Mouse (Mus musculus): ENCODE measurements at regions not wholly inside any gene's neighbourhood (a gene's known extent, or its start where the extent isn't known, plus 50 kb on each side); places are given as distances from the start of the nearest gene placed in this dataset.

GRCm38 (mm10) chr14:54185265-54185830 lies 68.6 kb downstream of the Dad1 start:
- 37% methylated on average over 6 of the region's 6 CpGs for WGBS
- peaks cover 26% of the 10 kb centered on the region for H3K4me1 ChIP-seq (ENCODE audit: control insufficient read depth, insufficient read depth, low read length)
- no peak overlapping the region for H3K4me3 ChIP-seq (replicated peaks; ENCODE audit: extremely low read depth, low read depth, low read length)
- no peak for DNase-seq
- no peak for TF ChIP-seq CTCF (IDR thresholded peaks at IDR 0.05; ENCODE audit: insufficient read depth, low read length)
- TF ChIP-seq POLR2A (IDR thresholded peaks at IDR 0.05; ENCODE audit: borderline replicate concordance, extremely low read depth, low read depth, low read length), result no peak

GRCm38 (mm10) chr14:54183873-54184272 lies 70.0 kb downstream of the Dad1 start:
- peaks cover 15% of the 10 kb centered on the region for H3K4me1 ChIP-seq (ENCODE audit: control insufficient read depth, insufficient read depth, low read length)
- WGBS, result 74% methylated on average over 3 of the region's 3 CpGs
- no peak for DNase-seq
- TF ChIP-seq CTCF (IDR thresholded peaks at IDR 0.05; ENCODE audit: insufficient read depth, low read length) (no peak), POLR2A (IDR thresholded peaks at IDR 0.05; ENCODE audit: borderline replicate concordance, extremely low read depth, low read depth, low read length) (no peak)
- no peak overlapping the region for H3K4me3 ChIP-seq (replicated peaks; ENCODE audit: extremely low read depth, low read depth, low read length)

GRCm38 (mm10) chr14:54182838-54183237 lies 71.1 kb downstream of the Dad1 start:
- no peak for DNase-seq
- TF ChIP-seq POLR2A (IDR thresholded peaks at IDR 0.05; ENCODE audit: borderline replicate concordance, extremely low read depth, low read depth, low read length) (no peak), CTCF (IDR thresholded peaks at IDR 0.05; ENCODE audit: insufficient read depth, low read length) (no peak)
- no peak overlapping the region for H3K4me3 ChIP-seq (replicated peaks; ENCODE audit: extremely low read depth, low read depth, low read length)
- peaks cover 15% of the 10 kb centered on the region for H3K4me1 ChIP-seq (ENCODE audit: control insufficient read depth, insufficient read depth, low read length)
- WGBS, result 84% methylated on average over 10 of the region's 10 CpGs

GRCm38 (mm10) chr14:54181306-54181705 lies 72.6 kb downstream of the Dad1 start:
- H3K4me3 ChIP-seq (replicated peaks; ENCODE audit: extremely low read depth, low read depth, low read length), result no peak overlapping the region
- TF ChIP-seq POLR2A (IDR thresholded peaks at IDR 0.05; ENCODE audit: borderline replicate concordance, extremely low read depth, low read depth, low read length), result no peak
- TF ChIP-seq CTCF (IDR thresholded peaks at IDR 0.05; ENCODE audit: insufficient read depth, low read length), result no peak
- DNase-seq, result no peak
- 52% methylated on average over 3 of the region's 3 CpGs for WGBS
- peaks cover 15% of the 10 kb centered on the region for H3K4me1 ChIP-seq (ENCODE audit: control insufficient read depth, insufficient read depth, low read length)

- WGBS, result 58% methylated on average over 3 of the region's 3 CpGs
- no peak for DNase-seq
- no peak for TF ChIP-seq POLR2A (IDR thresholded peaks at IDR 0.05; ENCODE audit: borderline replicate concordance, extremely low read depth, low read depth, low read length)
- no peak for TF ChIP-seq CTCF (IDR thresholded peaks at IDR 0.05; ENCODE audit: insufficient read depth, low read length)
- Histone ChIP-seq H3K4me1 (ENCODE audit: control insufficient read depth, insufficient read depth, low read length) (peaks cover 11% of the 10 kb centered on the region), H3K4me3 (replicated peaks; ENCODE audit: extremely low read depth, low read depth, low read length) (no peak overlapping the region)
Observed at GRCm38 (mm10) chr14:54180754-54181153, 73.2 kb downstream of the Dad1 start.

GRCm38 (mm10) chr14:54180271-54180670 lies 73.6 kb downstream of the Dad1 start:
- TF ChIP-seq POLR2A (IDR thresholded peaks at IDR 0.05; ENCODE audit: borderline replicate concordance, extremely low read depth, low read depth, low read length), result no peak
- TF ChIP-seq CTCF (IDR thresholded peaks at IDR 0.05; ENCODE audit: insufficient read depth, low read length), result no peak
- no peak overlapping the region for H3K4me3 ChIP-seq (replicated peaks; ENCODE audit: extremely low read depth, low read depth, low read length)
- H3K4me1 ChIP-seq (ENCODE audit: control insufficient read depth, insufficient read depth, low read length), result peaks cover 7% of the 10 kb centered on the region
- no peak for DNase-seq
- 63% methylated on average over 3 of the region's 3 CpGs for WGBS

- 85% methylated on average over 3 of the region's 3 CpGs for WGBS
- peaks cover 3% of the 10 kb centered on the region; the same call in 1 of the 2 replicates for H3K4me1 ChIP-seq (ENCODE audit: control insufficient read depth, insufficient read depth, low read length)
Observed at GRCm38 (mm10) chr14:54178856-54179255, 75.0 kb downstream of the Dad1 start.

GRCm38 (mm10) chr14:54176469-54176868 lies 77.4 kb downstream of the Dad1 start:
- DNase-seq, result no peak
- whole genome bisulfite sequencing, result 59% methylated on average over 14 of the region's 14 CpGs
- no peak for TF ChIP-seq CTCF (IDR thresholded peaks at IDR 0.05; ENCODE audit: insufficient read depth, low read length)
- no peak for TF ChIP-seq POLR2A (IDR thresholded peaks at IDR 0.05; ENCODE audit: borderline replicate concordance, extremely low read depth, low read depth, low read length)
- peaks cover 3% of the 10 kb centered on the region; the same call in 1 of the 2 replicates for H3K4me1 ChIP-seq (ENCODE audit: control insufficient read depth, insufficient read depth, low read length)
- H3K4me3 ChIP-seq (replicated peaks; ENCODE audit: extremely low read depth, low read depth, low read length), result no peak overlapping the region

More at GRCm38 (mm10) chr14:54178856-54179255, 75.0 kb downstream of the Dad1 start:
- TF ChIP-seq POLR2A (IDR thresholded peaks at IDR 0.05; ENCODE audit: borderline replicate concordance, extremely low read depth, low read depth, low read length) (no peak), CTCF (IDR thresholded peaks at IDR 0.05; ENCODE audit: insufficient read depth, low read length) (no peak)
- no peak for DNase-seq
- no peak overlapping the region for H3K4me3 ChIP-seq (replicated peaks; ENCODE audit: extremely low read depth, low read depth, low read length)

- DNase-seq, result no peak
- Histone ChIP-seq H3K4me1 (ENCODE audit: control insufficient read depth, insufficient read depth, low read length) (no peaks in the 10 kb centered on the region), H3K4me3 (replicated peaks; ENCODE audit: extremely low read depth, low read depth, low read length) (no peak overlapping the region)
- TF ChIP-seq CTCF (IDR thresholded peaks at IDR 0.05; ENCODE audit: insufficient read depth, low read length) (no peak), POLR2A (IDR thresholded peaks at IDR 0.05; ENCODE audit: borderline replicate concordance, extremely low read depth, low read depth, low read length) (no peak)
- whole genome bisulfite sequencing, result 70% methylated on average over 5 of the region's 5 CpGs
Observed at GRCm38 (mm10) chr14:54175476-54175875, 78.4 kb downstream of the Dad1 start.

- 87% methylated on average over 5 of the region's 5 CpGs for WGBS
- no peak for DNase-seq
- H3K4me3 ChIP-seq (replicated peaks; ENCODE audit: extremely low read depth, low read depth, low read length), result no peak overlapping the region
- TF ChIP-seq CTCF (IDR thresholded peaks at IDR 0.05; ENCODE audit: insufficient read depth, low read length) (no peak), POLR2A (IDR thresholded peaks at IDR 0.05; ENCODE audit: borderline replicate concordance, extremely low read depth, low read depth, low read length) (no peak)
- no peaks in the 10 kb centered on the region for H3K4me1 ChIP-seq (ENCODE audit: control insufficient read depth, insufficient read depth, low read length)
Observed at GRCm38 (mm10) chr14:54173316-54173715, 80.6 kb downstream of the Dad1 start.
